Mouse (Mus musculus): Measurements from ENCODE around the gene Pabpc4. TPM values are rescaled to one million over a fixed set of nuclear protein-coding genes. Genes with fewer than 3 reads are reported as not detected.

Gene Pabpc4
- polyA plus RNA-seq, 1 experiment from 2014 or later: 36.2 TPM

GRCm38 (mm10) chr4:123233492-123234084, 28.6 kb upstream of the Pabpc4 start, which contains the start of gene Heyl:
Heyl (plus strand) TSS chr4:123233556.
- H3K9me3 ChIP-seq: no peaks in the 10 kb centered on the region
- DNase-seq (ENCODE audit: low spot score): peak; percentile 50
- H3K27me3 ChIP-seq (ENCODE audit: insufficient read depth, poor library complexity, severe bottlenecking): peaks cover 92% of the 10 kb centered on the region
- 2% methylated on average over 52 of the region's 52 CpGs for WGBS
- H3K27ac ChIP-seq: peak within 1 kb of the TSS; percentile 74
- peaks cover 51% of the 10 kb centered on the region for H3K4me1 ChIP-seq (replicated peaks)
- no peaks in the 10 kb centered on the region for H3K36me3 ChIP-seq
- H3K4me3 ChIP-seq: peak within 1 kb of the TSS; percentile 60

GRCm38 (mm10) chr4:123235835-123236430, 26.2 kb upstream of the Pabpc4 start:
- H3K9me3 ChIP-seq: no peaks in the 10 kb centered on the region
- peak; percentile 44 for DNase-seq (ENCODE audit: low spot score)
- WGBS: 51% methylated on average over 9 of the region's 9 CpGs
- H3K36me3 ChIP-seq: no peaks in the 10 kb centered on the region
- peak overlapping the region; percentile 46; the same call in 1 of the 2 replicates for H3K27ac ChIP-seq
- peaks cover 95% of the 10 kb centered on the region for H3K27me3 ChIP-seq (ENCODE audit: insufficient read depth, poor library complexity, severe bottlenecking)
- 0 out of 2 replicates have a peak overlapping the region, but pooled peaks have one; percentile 0 for H3K4me3 ChIP-seq
- H3K4me1 ChIP-seq (replicated peaks): peaks cover 71% of the 10 kb centered on the region

GRCm38 (mm10) chr4:123236431-123237031, 25.6 kb upstream of the Pabpc4 start:
- Histone ChIP-seq H3K9me3 (no peaks in the 10 kb centered on the region), H3K4me3 (0 out of 2 replicates have a peak overlapping the region, but pooled peaks have one; percentile 5), H3K27ac (peak overlapping the region; percentile 46), H3K27me3 (ENCODE audit: insufficient read depth, poor library complexity, severe bottlenecking) (peaks cover 97% of the 10 kb centered on the region), H3K36me3 (no peaks in the 10 kb centered on the region), H3K4me1 (replicated peaks) (peaks cover 71% of the 10 kb centered on the region)
- 85% methylated on average over 13 of the region's 13 CpGs for WGBS
- no peak for DNase-seq (ENCODE audit: low spot score)

- WGBS: 48% methylated on average over 6 of the region's 6 CpGs
- Histone ChIP-seq H3K9me3 (no peaks in the 10 kb centered on the region), H3K27me3 (ENCODE audit: insufficient read depth, poor library complexity, severe bottlenecking) (peaks cover 91% of the 10 kb centered on the region), H3K4me3 (0 out of 2 replicates have a peak overlapping the region, but pooled peaks have one; percentile 5), H3K36me3 (no peaks in the 10 kb centered on the region), H3K4me1 (replicated peaks) (peaks cover 70% of the 10 kb centered on the region), H3K27ac (peak overlapping the region; percentile 73)
- peak; percentile 31 for DNase-seq (ENCODE audit: low spot score)
These were observed 24.5 kb upstream of the Pabpc4 start for GRCm38 (mm10) chr4:123237386-123238266.

- Histone ChIP-seq H3K4me1 (replicated peaks) (peaks cover 60% of the 10 kb centered on the region), H3K27me3 (ENCODE audit: insufficient read depth, poor library complexity, severe bottlenecking) (peaks cover 74% of the 10 kb centered on the region), H3K9me3 (no peaks in the 10 kb centered on the region), H3K4me3 (peak overlapping the region; percentile 46), H3K27ac (peak overlapping the region; percentile 85), H3K36me3 (no peaks in the 10 kb centered on the region)
- WGBS: 5% methylated on average over 58 of the region's 58 CpGs
- DNase-seq (ENCODE audit: low spot score): peak; percentile 77
These were observed 22.6 kb upstream of the Pabpc4 start for GRCm38 (mm10) chr4:123239361-123240203.

GRCm38 (mm10) chr4:123246221-123246620, 15.9 kb upstream of the Pabpc4 start:
- Histone ChIP-seq H3K27ac (no peak overlapping the region), H3K27me3 (ENCODE audit: insufficient read depth, poor library complexity, severe bottlenecking) (peaks cover 10% of the 10 kb centered on the region), H3K9me3 (no peaks in the 10 kb centered on the region), H3K36me3 (no peaks in the 10 kb centered on the region), H3K4me1 (replicated peaks) (peaks cover 39% of the 10 kb centered on the region), H3K4me3 (no peak overlapping the region)
- WGBS: 84% methylated on average over 7 of the region's 7 CpGs
- no peak for DNase-seq (ENCODE audit: low spot score)

- Histone ChIP-seq H3K36me3 (no peaks in the 10 kb centered on the region), H3K4me3 (no peak overlapping the region), H3K27ac (no peak overlapping the region), H3K27me3 (ENCODE audit: insufficient read depth, poor library complexity, severe bottlenecking) (peaks cover 6% of the 10 kb centered on the region; the same call in 1 of the 2 replicates), H3K9me3 (no peaks in the 10 kb centered on the region), H3K4me1 (replicated peaks) (peaks cover 39% of the 10 kb centered on the region)
- DNase-seq (ENCODE audit: low spot score): no peak
- 91% methylated on average over 5 of the region's 5 CpGs for WGBS
These were observed 15.5 kb upstream of the Pabpc4 start for GRCm38 (mm10) chr4:123246651-123247050.

GRCm38 (mm10) chr4:123247147-123247880, 14.8 kb upstream of the Pabpc4 start:
- Histone ChIP-seq H3K4me3 (no peak overlapping the region), H3K4me1 (replicated peaks) (peaks cover 39% of the 10 kb centered on the region), H3K36me3 (no peaks in the 10 kb centered on the region), H3K27ac (no peak overlapping the region), H3K27me3 (ENCODE audit: insufficient read depth, poor library complexity, severe bottlenecking) (peaks cover 6% of the 10 kb centered on the region; the same call in 1 of the 2 replicates), H3K9me3 (no peaks in the 10 kb centered on the region)
- WGBS: 62% methylated on average over 7 of the region's 7 CpGs
- no peak for DNase-seq (ENCODE audit: low spot score)

- 82% methylated on average over 7 of the region's 7 CpGs for WGBS
- DNase-seq (ENCODE audit: low spot score): no peak
- Histone ChIP-seq H3K36me3 (no peaks in the 10 kb centered on the region), H3K4me1 (replicated peaks) (peaks cover 35% of the 10 kb centered on the region), H3K4me3 (no peak overlapping the region), H3K27me3 (ENCODE audit: insufficient read depth, poor library complexity, severe bottlenecking) (no peaks in the 10 kb centered on the region), H3K27ac (peak overlapping the region; percentile 24; the same call in 1 of the 2 replicates), H3K9me3 (no peaks in the 10 kb centered on the region)
These were observed 13.1 kb upstream of the Pabpc4 start for GRCm38 (mm10) chr4:123248971-123249567.

GRCm38 (mm10) chr4:123252214-123252613, 9.9 kb upstream of the Pabpc4 start:
- H3K4me3 ChIP-seq: no peak overlapping the region
- peaks cover 16% of the 10 kb centered on the region for H3K4me1 ChIP-seq (replicated peaks)
- 97% methylated on average over 5 of the region's 5 CpGs for WGBS
- no peaks in the 10 kb centered on the region for H3K9me3 ChIP-seq
- DNase-seq (ENCODE audit: low spot score): no peak
- no peaks in the 10 kb centered on the region for H3K27me3 ChIP-seq (ENCODE audit: insufficient read depth, poor library complexity, severe bottlenecking)
- H3K36me3 ChIP-seq: no peaks in the 10 kb centered on the region
- H3K27ac ChIP-seq: no peak overlapping the region

- no peak overlapping the region for H3K27ac ChIP-seq
- no peaks in the 10 kb centered on the region for H3K4me1 ChIP-seq (replicated peaks)
- H3K4me3 ChIP-seq: no peak overlapping the region
- DNase-seq (ENCODE audit: low spot score): no peak
- H3K9me3 ChIP-seq: no peaks in the 10 kb centered on the region
- 29% methylated on average over 5 of the region's 5 CpGs for WGBS
- H3K36me3 ChIP-seq: no peaks in the 10 kb centered on the region
- H3K27me3 ChIP-seq (ENCODE audit: insufficient read depth, poor library complexity, severe bottlenecking): no peaks in the 10 kb centered on the region
These were observed 7.5 kb upstream of the Pabpc4 start for GRCm38 (mm10) chr4:123254617-123255016.

Measured in hindbrain, embryonic 10.5 days (tissue).